Mouse (Mus musculus) heart, adult 8-10 months (tissue): Measurements from ENCODE around the gene Tor4a. TPM values are rescaled to one million over a fixed set of nuclear protein-coding genes. Genes with fewer than 3 reads are reported as not detected.
A peak's percentile ranks its signal among the peaks of the same experiment; 100 is the strongest.

ENCODE experiments used
- DNase-seq: peaks from one replicate; pipeline ENCODE4 v3.0.0; 2022; ENCODE audit warnings: low spot score
- total RNA-seq, 4 experiments: library from RNA; stranded (reverse); gene quantifications; 2 replicates each; pipeline ENCODE4 v1.2.4; 2022

Tor4a gene
- total RNA-seq, 4 experiments from 2014 or later: 3.9 to 5.0 (median 4.7) TPM

DNA sequence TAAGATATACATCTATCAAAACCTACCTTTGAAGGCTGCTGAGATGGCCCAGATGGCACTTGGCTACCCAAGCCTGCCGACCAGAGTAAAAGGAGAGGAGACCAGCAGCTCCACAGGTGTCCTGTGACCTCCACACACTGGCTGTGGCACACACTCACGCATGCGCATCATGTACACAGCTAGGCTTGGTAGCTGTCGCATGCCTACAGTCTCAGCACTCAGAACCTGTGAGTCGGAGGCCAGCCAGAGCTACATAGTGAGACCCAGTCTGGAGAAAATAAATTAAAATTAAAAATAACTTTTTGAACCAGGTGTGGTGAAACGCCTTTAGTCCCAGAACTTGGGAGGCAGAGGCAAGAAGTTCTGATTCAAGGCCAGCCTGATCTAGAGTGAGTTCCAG, 8.8 kb downstream of the Tor4a start:
- no peak for DNase-seq

DNA sequence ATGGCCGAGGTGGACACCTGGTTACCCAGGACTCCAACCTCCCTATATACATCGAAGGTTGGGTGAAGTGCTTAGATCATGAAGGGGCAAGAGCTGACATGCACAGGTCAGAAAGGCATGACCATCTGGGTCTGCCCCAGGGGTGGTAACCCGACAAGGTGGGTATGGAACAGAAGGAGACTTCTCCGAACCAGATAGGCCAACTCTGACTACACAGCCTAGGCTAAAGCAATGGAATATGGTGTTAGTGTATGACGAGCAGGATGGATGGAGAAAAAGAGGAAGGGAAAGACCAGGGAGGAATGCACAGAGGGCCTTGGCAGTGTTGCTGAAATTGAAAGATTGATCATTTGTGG, 10.1 kb downstream of the Tor4a start:
- no peak for DNase-seq

DNA sequence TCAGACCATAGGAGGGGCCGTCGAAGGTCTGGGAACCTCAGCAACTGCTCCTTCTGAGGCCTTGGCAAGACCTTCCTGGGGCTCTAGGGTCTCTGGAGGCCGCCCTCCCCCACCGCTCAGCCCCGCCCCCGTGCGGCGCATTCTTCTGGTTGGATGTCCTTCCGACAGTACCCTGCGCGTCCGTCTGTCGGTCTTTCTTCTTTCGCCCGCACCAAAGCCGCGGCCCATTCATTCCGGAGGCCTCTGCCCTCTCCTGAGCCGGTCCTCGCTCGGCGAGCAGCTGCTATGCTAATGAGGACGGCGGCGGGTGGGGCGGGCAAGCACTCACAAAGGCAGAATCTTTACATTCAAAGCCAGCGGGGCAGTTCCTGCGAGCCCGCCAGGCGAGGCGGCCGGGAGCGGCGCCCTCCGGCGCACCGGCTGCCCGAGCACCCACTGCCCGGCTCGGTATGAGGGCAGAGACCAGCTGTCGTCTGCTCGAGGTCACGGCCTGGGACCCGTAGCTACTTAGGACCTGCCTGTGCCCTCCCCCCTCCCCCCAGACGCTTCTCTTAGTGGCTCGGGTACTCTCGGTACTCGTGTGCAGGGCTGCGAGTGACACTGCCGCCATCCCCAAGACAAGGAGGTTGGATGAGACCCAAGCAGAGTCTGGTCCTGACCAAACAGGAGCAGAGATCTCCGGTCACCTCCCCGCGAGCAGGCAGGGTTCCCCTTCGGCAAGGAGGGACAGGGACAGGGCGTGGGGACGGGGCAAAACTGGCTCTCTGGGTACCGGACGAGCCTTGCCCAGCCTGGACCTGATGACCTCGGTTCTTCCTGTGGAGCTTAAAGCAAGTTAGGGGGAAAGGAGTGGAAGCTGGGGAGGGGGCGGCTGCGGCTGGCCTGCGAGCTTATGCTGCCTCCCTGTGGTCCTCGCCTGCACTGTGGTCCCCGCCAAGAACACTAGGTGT, 10.8 kb downstream of the Tor4a start:
- DNase-seq: peak; percentile 40

DNA sequence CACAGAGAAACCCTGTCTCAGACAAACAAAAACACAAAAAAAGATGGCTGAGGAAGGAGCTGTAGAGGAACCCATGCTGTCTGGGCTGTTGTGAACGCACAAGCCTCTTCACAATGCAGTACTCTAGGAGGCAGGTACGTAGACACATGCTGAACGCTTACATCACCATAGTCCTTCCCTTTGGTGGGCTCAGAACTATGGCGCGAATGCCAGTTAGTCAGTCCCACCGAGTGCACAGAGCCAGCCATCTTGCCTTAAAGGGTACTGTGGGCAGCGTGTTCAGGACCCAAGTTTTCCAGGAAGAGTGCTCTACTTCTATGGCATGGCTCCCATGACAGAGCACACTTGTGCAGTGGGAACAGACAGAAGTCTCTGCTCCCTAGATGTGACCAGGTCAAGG, 12.2 kb downstream of the Tor4a start:
- DNase-seq: no peak

DNA sequence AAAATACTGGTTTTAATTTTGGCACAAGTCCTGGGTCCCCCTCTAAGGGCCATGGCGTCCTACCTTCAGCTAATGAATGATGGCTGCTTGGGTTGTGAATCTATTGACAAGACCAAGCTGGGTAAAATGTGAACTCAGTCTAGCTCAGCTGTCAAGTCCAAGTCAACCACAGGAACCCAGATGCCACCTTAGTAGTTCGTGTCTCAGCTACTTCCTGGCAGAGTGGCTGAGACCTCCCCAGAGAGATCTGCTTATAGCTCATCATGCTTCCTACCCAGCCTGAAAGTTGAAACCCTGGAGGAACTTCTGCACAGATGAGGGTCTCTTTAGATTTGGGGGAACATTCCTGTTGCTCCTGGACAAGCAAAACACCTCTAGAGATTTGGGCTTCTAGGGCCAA, 13.3 kb downstream of the Tor4a start:
- no peak for DNase-seq

DNA sequence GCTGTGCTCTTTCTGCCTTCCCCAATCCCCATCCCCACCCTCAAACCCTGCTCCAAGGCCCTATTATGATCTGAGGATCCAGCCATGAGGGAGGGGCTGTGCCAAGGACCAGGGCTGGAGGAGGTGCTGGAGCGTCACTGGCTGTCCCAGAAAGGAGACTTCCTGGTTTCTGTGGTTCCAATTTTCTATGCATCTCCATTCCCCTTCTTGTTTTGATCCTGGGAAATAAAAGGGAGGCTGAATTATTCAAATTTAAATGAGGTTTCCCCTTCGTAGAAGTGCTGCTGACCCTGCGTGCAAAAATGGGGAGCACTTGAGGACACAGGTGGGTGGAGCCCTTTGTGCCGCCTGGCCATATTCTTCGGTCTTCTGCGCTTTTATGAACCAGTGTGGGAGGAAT, 14.0 kb downstream of the Tor4a start:
- DNase-seq: no peak

DNA sequence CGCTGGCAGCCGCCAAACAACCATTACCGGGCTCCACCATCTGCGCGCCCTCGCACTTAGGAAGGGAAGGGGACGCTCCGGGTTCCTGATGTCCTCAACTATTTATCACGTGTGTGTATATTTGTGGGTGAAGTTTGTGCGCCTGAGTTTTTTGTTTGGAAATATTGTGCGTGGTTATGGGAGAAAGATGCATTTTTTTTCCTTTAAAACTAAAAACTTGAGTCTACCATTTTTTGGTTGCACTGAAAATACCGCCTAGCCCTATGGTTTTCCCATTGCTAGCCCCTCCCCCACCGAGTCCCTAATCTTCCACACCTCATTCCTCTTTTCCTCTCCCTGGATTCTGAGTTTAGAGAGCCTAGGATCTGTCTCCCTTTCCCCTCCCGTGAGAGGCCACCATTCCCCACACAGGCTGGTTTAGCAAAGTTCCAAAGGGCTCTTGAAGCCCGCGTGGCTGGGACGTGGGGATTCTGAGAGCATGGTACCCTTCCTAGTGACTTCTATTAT, 14.7 kb downstream of the Tor4a start:
- no peak for DNase-seq

DNA sequence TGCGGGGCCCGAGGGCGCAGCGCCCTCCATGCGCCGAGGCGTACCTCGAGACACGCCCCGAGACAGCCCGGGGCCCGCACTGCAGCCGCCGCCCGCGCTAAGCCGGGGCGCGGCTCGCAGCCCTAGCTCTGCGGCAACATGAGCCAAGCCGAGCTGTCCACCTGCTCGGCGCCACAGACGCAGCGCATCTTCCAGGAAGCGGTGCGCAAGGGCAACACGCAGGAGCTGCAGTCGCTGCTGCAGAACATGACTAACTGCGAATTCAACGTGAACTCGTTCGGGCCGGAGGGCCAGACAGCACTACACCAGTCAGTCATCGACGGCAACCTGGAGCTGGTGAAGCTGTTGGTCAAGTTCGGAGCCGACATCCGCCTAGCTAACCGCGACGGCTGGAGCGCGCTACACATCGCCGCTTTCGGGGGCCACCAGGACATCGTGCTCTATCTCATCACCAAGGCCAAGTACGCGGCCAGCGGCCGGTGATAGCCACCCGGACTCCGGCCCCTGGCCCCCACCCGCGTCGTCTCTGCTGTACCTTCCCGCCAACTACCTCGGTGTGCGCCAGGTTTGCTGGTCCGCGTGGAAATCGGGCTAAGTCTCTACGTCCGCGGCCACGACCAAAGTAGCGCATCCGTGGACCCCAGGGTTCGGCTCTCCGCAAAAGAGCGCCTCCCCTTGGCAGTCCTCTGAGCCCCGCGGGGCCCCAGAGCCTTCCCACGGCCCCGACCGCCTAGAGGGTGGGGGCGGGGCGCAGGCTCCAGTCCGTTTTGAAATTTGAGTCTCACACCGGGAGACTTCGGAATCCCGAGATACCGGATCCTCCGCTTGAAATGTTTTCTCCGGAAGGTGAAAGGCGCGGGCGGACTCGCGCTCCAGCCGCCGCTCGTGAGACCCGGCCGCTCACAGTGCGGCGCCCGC, 15.5 kb downstream of the Tor4a start:
- DNase-seq: no peak

DNA sequence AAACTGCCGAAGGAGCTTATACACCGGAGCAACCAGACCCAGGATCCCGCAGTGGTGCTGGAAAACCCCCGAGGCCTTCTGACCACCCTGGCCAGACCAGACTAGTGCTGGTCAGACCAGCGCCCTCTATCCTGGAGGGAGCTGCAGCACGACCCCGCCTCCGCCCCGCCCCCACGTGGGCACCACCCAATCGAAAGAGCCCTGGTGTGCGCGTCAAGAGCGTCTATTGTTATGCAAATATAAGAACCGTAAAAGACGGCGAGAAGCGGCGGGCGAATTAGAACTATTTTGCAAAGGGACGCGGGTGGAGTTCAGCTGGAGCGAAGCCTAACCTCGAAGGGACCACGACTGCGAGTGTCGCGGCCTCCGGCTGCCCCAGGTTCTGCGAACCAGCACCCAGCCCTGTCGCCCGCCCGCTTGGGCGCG, 16.2 kb downstream of the Tor4a start, which contains the start of gene Nrarp:
Gene Nrarp, plus strand, starts transcription at position 281 of the 426 bp plus-strand sequence.
- DNase-seq: peak; percentile 93

DNA sequence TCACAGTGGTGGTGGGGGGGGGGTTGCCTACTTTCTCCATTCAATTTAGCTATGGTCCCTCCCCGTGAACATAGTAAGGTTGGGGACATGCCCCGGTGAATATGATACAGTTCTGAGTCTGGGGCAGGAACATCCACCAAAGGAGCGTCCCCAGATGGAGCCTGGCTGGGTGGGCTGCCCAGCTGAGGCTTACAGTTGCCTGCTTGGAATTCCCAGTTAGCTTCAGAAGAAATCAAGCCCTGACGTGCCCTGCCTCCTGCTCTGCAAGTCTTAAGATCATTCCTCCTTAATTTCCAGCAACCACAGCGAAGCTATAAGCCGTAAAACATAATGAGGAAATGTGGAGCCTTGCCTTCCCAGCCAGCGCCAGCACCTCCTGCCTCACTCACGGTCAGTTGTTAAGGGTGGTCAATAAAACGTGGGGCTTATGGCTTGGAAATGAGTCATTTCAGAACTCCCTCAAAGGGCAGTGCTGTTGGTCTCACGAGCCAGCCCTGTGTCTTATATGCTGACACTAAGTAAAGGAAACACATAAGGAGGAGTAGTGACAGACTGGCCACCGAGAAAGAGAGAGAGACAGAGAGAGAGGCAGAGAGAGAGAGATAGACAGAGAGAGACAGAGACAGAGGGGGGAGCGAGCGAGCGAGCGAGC, 17.0 kb downstream of the Tor4a start:
- no peak for DNase-seq

DNA sequence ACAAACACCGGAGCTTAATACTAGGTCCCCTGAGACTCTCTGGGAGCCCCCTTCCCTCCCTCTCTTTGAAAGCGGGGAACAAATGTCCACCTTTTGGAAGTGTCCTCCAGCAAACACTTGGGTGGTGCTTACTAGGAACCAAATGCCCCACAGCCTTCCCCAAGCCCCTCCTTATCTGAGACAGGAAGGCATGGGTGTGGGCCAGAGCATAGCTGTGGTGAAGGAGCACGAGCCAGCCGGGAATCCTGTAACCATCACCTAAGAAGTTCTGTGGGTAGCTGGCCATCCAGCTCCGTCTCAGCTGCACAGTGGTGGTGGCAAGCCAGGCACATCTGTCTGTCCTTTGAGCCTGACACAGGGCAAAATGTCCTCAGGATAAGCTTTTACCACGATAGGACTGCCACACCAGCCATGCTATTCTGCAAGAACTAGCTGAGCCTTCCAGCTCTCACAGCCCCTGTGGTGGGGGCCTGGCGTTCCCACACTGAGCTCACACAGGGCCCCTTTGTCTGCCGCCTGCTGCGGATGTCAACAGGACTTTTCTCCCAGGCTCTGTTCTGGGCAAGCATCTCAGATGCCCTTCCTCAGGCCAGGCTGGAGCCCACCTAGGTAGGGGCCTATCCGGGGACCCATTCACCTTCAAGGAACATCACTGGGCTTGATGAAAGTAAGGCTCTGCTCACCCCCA, 18.3 kb downstream of the Tor4a start:
- DNase-seq: no peak

DNA sequence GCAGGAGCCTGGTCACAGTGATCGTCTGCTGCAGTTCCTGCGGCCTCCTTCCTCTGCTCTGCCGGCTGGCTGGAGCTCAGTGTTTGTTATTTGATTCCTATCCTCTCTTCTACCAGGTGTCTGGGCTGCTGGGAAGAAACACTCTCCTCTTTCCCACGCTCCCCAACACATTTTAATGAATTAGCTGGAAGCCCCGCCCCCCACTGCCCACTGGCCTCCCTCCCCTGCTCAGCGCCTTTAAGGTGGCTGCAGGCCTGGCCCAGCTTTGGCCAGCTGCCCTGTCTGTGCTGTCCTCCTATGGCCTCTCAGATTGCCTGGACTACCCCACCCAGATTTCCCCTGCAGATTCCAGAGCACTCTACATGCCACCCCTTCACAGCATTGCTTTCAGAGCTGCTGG, 19.0 kb downstream of the Tor4a start:
- DNase-seq: no peak

DNA sequence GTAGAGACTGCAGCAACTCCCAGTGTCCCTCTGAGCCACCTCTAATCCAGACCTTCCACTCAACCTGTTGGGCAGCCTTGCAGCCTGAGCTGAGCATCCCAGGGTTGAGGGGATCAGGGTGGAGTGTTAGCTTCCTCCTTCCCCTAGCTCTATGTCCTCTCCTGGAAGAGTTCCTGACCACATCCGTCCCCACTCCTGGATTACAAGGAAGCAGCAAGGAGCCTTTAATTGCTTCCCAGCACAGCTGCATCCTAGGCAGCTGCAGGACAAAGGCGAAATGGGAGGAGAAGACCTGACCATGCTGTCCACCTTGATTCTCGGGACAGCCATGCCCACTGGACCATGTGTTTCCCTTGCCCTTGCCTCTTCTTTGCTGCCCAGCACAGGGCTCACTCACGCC, 19.6 kb downstream of the Tor4a start:
- DNase-seq: no peak

DNA sequence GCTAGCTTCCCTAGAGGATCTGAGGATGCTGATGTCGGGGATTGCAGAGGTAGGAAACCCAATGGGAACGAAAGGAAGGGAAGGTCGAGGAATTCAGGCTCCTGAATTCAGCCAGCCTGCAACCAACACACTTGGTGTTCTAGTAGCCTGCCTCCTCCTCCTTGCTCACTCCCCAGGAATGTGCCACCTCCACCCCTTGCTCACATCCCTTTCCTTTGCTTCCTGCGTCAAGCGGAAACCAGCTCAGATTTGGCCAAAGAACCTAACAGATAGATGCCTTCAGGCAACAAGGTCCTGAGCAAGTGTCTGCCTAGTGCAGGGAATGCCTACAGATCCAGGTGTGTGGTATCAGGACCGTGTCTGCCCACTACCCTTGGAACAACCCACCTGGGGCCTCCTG, 20.1 kb downstream of the Tor4a start:
- DNase-seq: peak; percentile 72

DNA sequence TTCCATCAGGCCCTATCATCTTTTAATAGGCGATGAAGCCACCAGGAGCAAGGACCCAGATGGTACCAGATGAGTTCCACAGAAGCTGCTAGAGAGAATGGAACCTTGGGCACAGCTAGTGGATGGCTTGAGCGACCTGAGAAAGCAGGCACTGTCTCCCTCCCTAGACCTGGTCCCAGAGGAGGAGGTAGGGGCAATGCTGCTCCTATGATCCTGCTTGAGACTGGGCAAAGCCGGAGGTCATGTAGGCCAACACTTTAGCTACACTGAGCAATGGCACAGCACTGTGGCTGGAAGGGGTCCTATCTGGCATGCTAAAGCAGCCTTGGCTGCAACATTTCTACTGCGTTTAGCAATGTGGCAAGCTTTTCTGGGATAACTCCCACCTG, 21.0 kb downstream of the Tor4a start:
- no peak for DNase-seq

DNA sequence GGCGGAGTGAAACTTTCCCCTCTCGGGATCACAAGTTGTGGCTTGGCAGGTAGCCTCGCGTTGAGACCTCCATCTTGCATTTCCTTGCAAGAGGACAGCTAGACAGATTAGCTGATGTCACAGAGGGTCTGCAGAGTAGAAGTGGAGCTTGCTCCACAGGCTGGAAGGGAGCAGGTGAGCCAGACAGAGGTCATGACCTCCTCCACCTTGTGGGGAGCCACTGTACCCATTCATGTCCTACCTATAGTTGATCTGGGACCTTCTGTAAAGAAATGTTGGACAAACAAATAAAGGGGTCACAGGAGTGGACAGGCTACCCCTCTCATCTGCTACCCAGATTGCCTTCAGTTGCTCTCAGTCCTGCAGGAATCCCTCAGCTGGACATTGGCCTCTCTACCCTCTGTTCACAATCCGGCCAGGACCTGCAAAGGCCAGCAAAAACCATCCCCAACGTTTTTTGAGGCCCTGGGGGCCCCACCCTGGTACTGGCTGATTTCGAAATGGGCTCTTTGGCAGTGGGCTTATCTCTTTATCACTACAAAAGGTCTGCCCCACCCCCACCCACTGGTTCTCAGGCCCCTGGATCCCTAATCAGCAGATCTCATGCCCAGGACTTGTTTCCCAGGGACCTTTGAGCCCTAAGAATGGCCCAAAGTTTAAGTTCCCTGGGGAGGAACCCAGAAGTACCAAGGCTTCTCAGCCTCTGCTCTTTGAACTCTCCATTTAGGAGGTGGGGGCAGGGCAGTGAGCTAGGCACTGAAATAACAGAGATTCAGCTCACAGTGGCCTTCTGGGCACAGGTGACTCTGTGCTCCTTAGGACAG, 21.6 kb downstream of the Tor4a start:
- no peak for DNase-seq

DNA sequence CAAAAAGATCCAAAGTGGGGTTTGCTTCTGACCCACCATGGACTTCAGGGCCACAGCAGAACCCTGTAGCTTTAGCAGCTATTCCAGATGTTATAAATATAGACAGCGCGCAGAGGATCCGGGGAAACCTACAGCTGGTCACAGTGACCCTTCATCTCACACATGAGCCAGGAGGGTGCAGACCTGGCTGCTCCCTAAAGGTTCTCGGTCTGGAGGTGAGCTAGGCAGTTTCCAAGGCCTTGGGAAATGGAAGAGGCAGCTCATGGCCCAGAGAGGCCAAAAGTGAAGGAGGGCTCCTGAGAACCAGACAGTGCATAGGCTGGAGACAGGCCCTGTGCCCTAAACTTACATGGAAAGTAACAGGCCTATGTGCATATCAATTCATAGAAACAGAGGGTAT, 22.9 kb downstream of the Tor4a start:
- DNase-seq: no peak

DNA sequence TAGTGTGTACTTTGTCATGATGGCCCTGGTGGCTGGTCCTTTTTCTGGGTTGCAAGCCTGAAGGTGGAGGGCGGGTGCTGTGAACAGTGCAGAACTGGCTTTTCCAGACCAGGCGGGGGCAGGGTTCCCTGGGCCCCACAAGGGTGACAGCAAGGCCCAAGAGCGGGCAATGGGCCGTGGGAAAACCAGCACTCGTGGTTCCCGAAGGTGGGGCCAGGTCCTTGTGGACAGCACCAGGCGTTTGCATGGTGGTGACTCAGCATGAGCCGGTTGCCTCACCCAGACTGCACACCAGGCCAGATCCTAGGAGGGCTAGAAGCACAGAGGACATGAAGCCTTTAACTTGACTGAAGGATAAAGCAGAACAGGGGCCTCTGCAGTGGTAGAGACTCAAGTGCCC, 24.1 kb downstream of the Tor4a start:
- no peak for DNase-seq

DNA sequence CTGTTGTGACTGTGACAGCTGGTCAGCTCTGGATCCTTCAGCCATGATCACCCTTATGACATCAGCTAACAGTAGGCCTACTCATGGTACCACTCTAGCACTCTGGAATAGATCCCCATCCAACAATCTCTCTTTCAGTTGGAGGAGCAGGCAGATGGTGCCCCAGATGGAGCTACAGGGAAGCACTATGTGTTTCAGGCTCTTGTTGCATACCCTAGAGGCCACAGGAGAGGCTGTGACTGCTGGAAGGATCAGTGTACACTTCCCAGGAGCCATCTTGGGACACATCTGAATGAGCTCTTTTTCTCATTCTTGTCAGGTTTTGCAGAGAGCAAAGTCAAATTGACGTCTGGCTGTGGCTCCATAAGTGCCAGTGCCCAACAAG, 24.9 kb downstream of the Tor4a start:
- no peak for DNase-seq

DNA sequence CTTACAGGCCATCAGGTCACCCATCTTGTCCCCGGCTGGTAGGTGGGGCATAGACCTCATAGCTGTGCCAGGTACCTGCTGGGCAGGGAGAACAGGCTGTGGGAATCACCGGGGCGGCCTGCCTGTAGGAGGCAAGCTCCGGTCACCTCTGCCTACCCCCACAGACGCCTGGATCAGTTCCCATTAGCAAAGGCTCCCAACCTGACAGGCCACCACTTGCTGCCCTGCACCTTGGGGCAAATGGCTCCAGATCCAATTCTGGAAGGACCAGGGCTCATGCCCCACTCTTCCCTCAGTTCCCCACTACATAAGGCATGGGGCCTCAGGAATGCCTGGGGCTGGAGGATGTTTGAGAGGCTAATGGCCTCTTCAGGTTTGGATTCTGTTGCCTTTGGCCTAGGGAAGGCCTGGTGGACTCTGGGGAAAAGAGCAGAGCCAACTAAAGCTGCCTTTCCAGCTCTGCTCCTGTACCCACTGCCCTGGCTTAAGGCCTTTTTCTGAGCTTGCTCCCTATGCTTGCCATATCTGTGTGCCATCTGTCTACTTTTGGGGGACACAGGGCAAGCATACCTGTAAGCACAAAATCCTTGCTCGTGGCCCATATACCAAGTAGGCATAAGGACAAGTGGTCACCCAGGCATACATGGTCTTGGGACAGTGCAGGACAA, 25.5 kb downstream of the Tor4a start:
- no peak for DNase-seq
